Mouse (Mus musculus) lung, postnatal 10 days (tissue): ENCODE data around the gene Zfp467.
A peak's percentile ranks its signal among the peaks of the same experiment; 100 is the strongest.

Experiments
- DNase-seq: peaks from one replicate; pipeline ENCODE4 v3.0.0; 2021

The Zfp467 gene

DNA sequence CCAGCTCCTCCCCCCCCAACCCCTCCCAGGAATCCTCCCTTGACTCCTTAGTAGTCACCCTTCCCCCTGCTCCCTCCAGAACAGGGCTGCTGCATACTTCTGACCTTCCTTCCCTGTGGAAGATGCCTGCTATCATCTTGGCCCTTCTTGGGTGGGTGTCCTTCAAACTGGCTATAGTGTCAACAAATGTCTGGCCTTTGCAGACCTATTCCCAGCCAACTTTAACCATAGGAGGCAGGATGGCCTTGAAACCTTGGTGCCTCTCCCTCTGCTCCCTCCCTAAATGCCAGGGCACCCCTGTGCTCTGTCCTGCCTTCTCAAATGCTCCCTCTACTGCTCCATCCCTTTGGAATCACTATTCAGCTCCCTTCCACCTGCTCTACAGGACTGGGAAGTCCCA is 6.0 kb downstream of the Zfp467 start:
- DNase-seq = no peak

DNA sequence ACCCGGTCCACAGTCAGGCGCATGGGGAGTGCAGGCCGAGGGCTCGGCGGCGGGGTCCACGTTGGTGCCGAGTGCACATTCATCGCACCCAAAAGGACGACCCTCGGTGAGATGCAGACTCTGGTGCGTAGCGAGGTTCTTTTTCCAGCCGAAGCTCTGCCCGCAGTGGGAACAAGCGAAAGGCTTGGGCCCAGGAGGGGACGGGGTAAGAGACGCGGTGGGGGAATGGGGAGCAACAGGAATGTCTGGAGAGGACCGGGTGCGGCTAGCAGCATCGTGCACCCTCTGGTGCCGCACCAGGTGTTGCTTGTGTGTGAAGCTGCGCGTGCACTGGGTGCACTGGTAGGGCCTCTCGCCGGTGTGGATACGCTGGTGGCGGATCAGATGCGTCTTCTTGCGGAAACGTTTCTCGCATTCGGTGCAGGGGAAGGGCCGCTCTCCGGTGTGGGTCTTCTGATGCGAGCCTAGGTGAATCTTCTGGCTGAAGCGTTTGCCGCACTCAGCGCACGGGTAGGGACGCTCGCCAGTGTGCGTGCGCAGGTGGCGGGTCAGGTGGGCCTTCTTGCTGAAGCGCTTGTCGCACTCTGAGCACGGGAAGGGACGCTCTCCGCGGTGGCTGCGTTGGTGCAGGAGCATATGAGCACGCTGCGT is 7.0 kb downstream of the Zfp467 start:
- no peak for DNase-seq

DNA sequence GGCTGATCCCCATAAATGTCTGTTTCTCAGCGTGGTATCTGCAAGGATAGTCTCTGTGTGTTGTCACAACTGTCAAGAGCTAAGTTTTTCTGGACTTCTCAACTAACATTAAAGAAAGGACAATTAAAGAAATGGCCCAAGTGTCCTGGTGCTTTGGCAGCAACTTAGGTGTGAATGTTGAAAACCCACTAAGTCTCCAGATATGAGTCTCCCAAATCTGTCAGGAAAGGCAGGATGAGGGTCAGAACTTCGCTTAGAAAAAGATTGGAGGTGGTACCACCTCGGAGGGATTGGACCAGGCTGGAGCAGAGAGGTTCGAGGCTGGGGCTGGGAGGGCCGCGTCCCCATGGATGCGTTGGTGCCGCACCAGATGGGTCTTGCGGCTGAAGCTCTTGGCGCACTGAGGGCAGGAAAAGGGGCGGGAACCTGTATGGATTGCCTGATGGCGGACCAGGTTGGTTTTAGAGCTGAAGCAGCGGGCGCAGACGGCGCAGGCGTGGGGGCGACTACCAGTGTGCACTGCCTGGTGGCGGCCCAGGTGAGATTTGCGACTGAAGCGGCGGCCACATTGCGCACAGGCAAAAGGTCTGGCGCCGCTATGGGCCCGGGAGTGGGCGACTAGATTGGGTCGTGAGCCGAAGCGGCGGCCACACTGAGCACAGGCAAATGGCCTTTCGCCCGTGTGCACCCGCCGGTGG is 7.8 kb downstream of the Zfp467 start:
- no peak for DNase-seq

DNA sequence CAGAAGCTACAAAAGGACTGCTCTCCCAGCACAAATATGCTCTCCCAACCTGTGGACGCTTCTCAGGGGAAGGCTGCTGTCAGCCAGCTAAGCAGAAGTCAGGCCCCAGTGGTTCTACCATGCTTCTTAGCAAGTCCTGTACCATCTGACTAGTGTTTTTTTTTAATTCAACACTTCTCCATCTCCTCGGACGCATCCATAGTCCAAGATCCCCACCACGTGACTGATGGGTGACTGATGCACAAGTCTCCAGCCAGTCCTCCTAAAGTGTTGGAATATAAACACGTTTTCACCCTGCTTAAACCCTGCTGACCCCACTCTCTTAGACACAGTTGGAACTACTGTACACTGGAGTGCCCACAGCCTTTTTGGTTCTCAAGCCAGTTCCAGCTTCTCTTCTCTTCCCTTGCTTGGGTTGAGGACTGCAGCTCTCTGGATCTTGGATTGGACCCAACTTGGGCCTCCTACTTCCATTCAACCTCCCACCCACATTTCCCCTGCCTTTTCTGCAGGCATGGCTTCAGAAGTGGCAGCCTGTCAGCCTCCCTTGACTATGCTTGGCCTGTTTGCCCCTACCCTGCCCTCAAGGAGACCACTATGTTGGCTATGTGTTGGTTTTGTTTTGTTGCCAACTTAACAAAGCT is 9.8 kb downstream of the Zfp467 start:
- no peak for DNase-seq

DNA sequence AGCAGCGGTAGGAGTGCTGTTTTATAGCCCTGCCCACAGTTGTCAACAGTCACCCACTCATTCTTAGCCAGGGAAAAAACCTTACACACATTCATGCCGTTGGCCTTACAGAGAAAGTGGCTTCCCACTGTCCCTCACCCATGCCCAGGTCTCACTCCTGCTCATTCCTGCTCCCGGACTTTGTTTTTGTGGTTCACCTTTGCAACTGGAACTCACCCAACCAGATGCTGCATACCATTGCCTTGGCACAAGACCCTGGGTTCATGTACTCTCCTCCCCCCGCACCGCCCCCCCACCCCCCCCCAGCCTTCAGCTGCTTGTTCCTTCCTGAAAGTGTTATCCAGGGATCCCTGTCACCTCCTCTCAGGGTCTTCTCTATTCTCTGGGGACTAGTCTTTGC is 10.5 kb downstream of the Zfp467 start:
- no peak for DNase-seq

DNA sequence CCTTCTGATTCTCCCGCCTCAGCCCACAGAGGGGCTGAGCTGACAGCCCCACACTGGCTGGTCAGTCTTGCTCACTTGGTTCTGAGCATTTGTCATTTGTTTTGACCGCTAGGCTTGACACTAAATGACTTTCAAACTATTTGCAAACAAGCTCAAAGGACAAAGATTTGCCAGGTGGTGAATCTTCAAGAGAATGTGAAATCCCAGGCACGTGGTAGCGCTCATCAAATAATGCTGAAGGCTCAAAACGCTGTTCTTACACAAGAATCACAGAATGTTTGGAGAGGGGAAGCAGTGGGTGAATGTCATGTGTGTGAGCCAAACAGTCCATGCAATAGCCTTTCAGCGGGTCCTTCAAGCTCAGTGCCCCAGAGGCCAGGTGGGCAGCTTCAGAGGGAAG is 11.0 kb downstream of the Zfp467 start:
- DNase-seq = peak; percentile 28

DNA sequence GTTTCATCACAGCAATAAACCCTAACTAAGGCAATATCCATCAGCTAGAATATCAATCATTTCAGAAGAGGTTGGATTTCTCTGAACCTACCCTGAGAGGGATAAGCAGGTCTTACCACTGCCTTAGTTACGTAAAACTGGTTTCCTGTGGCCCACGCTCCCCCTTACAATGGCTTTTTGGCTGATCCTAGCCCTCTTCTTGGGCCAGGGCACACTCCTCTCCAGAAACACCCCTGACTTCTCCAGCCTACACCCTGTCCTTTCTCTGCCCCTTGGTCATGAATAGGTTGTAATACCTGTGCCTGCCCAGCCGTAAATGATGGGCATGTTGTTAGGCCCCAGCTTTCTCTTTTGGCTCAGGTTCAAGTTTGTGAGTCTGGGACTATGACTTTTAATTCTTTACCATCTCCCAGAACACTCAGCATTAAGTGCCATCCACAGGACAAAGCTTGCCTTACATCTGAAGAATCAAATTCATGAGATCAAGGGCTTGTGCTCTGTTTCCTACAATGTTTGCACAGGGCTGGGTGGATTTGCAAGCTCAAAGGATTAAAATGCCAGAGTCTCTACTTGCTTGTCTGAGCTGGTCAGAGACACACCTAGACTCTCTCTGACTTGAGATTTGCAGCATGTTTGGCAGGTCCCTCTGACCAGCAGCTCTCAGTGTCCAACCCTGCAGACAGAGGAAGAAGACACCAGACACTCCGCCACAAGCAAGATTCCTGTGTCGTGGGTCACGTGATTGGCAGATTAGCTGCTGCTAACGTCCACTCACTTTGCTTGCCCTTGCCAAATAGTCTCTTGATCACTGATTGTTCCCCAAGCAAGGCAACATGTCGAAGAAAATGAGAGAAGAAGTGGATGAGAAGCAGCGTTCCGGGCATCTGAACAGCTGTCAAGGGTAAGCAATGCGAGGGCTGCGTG is 12.5 kb downstream of the Zfp467 start:
- peak; percentile 28 for DNase-seq

DNA sequence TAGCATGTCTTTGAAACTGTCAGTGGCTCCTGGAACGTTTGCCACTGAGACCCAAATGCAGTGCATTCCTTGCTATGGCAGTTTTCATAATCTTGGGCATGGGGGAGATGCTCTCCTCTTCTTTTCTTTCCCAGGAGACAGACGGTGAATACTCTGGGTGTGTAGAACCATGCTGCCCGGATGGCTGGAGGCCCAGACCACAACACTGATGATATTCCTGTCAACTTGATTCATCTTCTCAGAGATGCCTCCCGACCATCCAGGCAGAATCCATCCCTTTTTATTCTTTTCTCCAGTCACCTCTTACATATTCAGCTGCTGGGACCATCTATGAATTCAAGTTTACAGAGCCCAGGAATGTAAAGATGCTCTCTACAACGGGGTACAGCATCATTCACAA is 14.9 kb downstream of the Zfp467 start:
- DNase-seq = no peak

DNA sequence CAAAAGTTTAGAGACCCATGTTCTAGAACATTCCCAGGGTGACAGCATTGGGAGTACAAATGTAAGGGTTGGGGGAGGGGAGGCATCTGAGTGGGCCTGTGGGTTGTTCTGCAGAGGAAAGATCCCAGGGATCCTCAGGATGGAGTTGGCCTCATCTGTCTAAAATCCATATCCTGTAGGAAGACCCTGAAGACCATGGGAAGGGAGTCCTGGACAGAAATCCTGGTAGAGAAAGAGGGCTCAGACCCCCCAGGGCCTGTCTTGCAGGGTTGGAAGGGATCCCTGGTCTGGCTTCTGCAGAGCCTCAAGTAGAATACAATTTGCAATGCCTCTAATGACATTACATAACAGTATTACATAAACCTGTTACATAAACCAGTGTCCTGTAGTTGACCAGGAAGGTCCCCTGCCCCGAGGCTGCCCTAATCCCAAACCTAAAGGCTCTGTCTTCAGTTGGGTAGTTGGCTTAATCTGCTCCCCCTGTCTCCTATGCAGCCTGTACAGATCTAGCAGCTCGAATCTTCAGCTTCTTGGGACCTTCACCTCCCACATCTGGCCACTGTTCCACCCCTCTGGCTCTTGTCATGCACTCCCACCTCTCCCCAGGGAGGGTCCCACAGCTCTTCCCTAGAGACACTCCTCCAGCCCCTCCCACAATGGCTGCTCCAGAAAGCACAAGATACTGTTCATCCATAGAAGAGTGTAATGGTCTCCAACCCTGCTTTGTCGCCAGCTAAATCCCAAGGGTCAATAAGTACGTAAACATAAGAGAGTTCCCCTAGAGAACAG is 16.7 kb downstream of the Zfp467 start:
- DNase-seq = no peak

DNA sequence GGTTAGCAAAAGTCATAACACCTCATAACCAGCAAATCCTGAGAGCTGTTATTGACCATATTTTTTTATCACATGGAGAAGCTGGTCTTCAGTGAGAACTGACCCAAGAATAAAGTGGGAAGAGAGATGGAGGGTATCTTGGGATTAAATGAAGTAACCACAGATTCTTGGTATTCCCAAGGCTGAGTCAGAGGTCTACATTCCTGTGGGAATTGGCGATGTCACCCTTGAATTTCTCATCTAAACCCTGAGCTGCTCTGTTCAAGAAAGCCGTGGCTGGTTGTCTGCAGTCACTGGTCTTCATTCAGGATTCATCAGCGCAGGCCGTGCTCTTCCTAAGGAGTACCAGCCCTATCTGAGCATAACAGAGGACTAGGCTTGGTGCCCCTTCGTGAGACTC is 18.7 kb downstream of the Zfp467 start:
- DNase-seq = no peak

DNA sequence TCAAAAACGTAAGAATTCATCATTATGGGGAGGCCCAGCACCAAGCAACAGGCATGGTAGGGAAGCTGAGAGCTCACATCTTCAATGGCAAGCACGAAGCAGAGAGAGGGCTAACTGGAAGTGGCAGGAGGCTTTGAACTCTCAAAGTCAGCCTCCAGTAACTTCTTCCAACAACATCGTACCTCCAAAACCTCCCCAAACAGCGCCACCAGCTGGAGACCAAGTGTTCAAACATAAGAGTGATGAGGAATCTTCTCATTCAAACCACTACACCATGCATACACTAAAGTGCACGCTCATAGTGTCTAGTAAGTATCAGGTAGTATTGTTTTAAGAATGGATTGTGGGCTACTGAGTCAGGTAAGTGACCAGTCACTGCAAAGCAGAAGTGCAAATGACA is 21.6 kb downstream of the Zfp467 start:
- DNase-seq = no peak

DNA sequence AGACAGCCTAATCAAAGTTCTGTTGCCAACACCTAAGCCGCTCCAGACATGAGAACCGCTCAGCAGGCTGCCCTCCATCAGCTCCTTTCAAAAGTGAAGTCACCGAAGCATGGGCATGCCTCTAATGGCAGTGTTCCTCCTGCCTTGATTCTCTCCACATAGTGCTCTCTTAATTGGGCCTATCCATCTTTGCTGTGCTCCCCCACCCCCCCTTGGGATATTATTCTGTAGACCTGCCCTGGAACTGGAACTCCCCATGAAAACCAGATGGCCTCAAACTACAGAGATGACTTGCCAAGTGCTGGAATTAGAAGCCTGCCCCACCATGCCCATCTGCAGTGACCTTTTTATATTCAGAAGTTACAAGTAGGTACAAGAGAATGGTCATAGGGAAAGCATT is 22.3 kb downstream of the Zfp467 start:
- no peak for DNase-seq

DNA sequence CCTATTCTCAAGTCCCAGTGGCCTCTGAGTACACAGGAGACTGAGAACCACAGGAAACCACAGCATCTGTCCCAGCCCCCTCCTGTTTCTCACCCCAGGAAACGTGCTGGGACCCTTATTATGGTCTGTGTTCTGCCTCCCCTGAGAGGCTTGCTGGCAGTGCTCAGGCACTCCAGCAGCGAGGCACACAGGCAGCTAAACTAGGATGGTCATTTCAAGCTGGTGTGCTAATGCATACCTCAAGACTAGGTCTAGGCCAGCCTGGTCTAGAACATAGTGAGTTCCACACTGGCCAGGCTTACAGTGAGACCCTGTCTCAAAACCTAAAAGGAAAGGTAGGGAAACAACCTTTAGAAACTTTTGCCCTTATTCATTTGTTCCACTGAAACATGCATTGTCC is 25.0 kb downstream of the Zfp467 start:
- DNase-seq = no peak

DNA sequence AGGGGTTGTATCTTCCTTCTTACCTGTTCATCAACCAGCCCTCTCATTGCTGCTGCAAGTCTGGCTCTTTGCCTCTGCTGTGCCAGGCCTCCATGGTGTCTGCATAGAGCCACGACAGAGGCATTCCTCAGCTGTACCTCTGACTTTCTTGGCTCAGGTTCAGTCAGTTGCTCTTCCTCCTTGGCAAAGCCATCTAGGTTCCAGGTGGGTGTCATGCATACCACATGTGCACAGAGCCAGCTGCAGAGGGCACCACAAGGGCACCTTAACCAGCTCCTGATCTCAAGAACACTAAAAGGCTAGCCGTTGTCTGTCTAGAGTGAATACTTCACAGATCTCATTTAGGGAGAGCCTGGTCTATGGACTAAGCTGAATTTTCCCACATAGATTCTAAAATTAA is 29.1 kb downstream of the Zfp467 start:
- no peak for DNase-seq

DNA sequence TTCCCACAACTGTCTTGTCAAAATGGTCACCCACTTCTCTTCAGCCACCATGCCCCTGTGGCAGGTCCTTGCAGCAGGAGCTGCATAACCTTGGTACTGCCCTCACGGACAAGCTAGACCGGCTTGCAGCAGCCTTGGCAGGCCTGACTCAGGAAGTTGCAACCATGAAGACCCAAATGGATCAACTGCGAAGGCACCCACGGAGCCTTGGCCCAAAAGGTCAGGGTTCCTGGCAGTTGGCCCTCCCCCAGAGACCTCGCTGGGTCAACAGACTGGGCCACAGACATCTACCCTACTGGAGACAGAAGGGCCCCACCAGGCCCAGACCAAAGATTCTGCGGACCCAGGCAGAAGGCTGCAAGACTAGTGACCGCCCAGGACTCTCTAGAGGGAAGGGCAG is 30.0 kb downstream of the Zfp467 start:
- no peak for DNase-seq

DNA sequence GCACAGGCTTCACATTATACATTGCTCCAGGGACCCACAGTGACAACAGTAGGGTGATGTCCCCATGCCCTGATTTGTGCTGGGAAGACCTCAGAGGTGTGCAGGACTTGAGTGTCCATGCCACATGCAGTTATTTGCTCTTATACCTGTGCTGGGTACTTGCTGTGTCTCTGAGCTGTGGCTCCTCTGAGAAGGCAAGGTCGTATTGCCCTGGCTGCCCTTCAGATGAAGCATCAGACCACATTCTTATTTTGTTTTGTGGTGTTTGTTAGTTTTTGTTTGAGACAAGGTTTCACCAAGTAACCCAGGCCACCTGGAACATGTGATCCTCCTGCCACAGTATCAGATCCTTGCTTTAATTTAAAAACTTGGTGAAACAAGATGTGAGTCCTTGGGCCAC is 30.7 kb downstream of the Zfp467 start:
- DNase-seq = no peak

DNA sequence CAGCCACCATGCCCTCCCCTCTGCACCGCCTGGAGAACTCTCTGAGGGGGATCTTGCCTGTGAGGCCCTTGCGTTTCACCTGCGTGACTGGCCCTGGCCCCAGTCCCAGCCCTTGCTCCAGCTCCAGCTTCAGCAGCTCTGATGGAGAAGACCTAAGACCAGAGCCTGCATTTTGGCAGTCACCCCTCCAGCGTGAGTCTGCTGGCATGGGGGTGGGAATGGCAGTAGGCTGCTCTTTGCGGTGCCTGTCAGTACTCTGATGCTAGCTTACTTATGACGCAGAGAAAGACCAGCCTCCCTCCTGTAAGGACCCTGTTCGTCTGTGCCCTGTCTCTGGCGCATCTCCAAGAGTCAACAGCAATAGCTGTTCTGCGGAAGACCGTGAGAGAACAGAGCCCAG is 32.5 kb downstream of the Zfp467 start:
- DNase-seq = no peak

DNA sequence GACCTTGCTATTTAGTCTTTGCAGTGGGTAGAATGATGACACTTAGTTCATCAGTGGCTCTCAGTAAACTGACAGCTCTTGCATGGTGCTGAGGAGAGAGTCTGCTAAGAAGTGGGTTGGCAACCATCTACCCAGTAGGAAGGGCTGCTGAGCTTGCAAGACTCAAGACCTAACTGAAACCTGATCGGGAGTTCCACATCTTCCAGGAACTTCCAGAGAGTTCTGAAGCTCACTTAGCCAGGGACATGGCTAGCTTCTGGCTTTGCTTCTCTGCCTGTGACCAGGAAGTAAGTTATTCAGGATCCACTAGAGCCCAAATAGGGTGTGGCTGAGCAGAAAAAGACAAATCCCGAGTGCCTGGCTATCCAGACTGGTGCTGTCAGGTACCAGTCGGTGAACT is 33.0 kb downstream of the Zfp467 start:
- no peak for DNase-seq

DNA sequence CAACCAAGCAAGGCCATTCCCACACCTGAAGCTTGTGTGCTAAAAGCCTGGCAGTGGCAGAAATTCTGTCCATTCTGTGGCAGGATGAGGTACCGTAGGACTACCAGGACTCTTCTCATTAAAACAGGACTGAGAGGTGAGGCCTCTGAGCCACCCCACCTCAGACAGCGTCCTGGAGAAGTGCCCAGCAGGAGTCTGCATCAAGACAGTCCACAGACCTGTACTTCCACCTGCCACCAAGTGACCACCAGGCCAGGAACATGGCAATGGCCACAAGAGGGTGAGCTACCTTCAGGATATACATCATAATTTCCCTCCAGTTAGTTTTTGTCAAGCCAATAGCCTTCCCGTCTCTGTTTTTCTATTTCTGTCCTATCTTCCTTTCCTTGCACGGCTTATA is 33.5 kb downstream of the Zfp467 start:
- no peak for DNase-seq

DNA sequence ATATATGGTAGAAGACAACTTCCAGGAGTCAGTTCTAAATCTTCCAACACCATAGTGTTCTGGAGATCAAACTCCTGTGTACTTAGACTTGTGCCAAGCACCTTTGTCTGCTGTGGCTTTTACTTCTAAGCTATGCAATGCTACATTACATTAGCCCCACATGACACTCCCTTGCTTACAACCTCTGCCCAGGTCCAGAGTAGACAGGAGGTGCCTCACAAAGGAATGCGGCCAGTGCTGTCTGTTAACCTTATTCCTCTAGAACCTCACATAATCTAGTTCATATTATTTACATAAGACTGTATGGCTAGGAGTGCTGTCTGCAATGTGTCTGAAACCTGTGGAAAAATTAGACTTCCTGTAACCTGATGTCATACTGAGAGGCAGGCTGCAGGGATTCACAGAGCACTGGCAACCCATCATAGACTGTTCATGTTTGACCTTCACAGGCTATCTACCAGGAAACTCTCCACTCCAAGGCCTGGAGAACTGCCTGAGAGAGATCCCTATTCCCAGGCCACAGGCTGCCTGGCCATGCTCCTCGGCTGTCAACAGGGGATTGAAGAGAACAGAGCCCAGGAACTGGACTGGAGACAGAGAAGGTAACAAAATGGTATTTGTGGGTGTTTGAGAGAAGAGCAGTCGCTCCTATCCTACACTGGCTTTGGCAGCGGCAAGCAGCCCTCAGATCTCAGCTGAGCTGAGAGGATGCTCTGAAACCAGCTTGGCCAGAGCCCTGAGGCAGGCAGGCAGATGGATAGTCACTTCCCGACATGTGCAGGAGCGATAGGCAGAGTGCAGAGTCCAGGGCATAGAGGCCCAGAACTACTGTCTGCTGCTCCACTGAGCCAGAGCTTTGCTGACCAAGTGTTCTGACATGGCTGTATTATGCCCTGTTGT is 34.2 kb downstream of the Zfp467 start:
- no peak for DNase-seq

DNA sequence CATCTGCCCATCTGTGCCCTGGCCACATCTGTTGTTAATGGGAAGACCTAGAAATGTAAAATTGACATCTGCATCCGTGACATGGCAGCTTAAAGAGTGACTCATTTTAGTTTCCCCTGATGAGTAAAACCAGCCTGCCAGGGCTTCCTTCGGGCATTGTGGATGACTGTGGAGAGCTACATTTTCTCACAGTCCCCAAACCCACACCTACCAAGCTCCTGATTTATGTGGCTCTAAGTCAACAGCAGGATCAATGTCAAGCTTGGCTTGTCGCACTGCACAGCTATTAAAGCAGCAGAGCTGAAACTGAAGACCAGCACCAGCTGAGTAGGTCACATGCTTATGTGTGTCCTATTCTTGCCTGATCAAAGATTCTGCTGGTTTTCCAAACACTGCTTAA is 35.1 kb downstream of the Zfp467 start:
- no peak for DNase-seq
